Mouse (Mus musculus) kidney, postnatal 4 days (tissue): ENCODE data around the gene Echdc3.

ENCODE experiments used
- DNase-seq, 2 experiments: peaks; one replicate each; pipeline ENCODE4 v3.0.0; 2021; ENCODE audit warnings: mixed read lengths in 2 of 2

The Echdc3 gene

GRCm38 (mm10) chr2:6220141-6220805, 7.4 kb upstream of the Echdc3 start:
- peak; percentile 89 for DNase-seq

GRCm38 (mm10) chr2:6212327-6212723, 508 bp downstream of the Echdc3 start:
- no peak for DNase-seq

DNA sequence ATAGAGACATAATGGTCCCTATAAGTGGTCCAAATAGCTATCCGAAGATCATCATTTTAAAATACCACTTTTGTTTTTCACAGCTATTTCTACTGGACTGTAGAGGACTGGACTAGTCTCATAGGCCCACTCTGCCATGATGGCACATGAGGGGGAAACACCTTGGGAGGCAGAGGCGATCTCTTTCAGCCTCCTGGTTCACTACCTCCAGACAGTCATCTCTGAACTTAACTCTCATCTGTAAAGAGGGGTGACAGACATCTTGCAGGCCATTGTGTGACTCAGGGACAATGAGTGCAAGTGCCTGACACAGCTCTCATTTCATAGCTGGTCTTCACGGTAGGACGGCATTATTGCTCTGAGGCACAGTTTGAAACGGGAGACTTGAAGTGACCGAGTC, 2.0 kb downstream of the Echdc3 start:
- DNase-seq, result no peak

DNA sequence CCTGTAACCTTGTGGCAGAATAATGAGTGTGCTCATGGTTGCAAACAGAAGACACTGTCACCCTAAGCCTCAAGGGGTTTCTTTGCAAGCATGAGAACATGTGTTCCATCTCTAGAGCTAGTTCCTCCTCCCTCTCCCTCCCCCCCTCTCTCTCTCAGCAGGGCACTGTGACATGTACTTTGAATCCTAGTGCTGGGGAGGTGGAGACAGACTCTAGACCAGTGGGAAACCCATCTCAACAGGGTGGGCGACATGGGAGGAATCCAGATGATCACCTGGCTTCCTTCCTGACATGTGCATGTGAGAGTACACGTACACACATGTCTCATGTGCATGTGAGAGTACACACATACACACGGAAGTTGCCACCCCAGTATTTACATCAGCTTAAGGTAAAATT, 3.1 kb downstream of the Echdc3 start:
- DNase-seq, result no peak

GRCm38 (mm10) chr2:6209116-6209515, 3.7 kb downstream of the Echdc3 start:
- DNase-seq, result no peak

GRCm38 (mm10) chr2:6207736-6208135, 5.1 kb downstream of the Echdc3 start:
- DNase-seq, result no peak

GRCm38 (mm10) chr2:6196363-6196973, 16.4 kb downstream of the Echdc3 start:
- DNase-seq, result no peak

- DNase-seq, result peak in 1 of 2 experiments; percentile 31
Observed at GRCm38 (mm10) chr2:6195468-6196239, 17.2 kb downstream of the Echdc3 start.

DNA sequence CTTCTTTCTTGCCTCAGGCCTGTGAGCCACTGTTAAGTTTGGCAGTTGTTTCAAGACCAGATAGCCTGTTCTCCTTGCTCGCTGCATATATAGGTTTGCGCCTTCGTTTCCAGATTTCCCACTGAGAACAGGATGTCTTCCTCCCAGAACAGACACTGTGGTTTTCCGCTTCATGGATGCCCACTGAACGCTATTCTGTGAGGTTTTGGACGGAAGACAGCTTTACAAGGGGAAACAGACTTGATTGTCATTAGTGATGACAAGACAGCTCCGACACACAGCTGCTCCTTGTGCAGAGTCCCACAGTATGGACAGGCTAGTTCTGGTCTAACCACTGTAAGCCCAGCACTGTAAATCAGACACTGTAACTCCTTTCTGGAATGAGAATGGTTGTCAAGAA, 18.3 kb downstream of the Echdc3 start:
- DNase-seq, result no peak

DNA sequence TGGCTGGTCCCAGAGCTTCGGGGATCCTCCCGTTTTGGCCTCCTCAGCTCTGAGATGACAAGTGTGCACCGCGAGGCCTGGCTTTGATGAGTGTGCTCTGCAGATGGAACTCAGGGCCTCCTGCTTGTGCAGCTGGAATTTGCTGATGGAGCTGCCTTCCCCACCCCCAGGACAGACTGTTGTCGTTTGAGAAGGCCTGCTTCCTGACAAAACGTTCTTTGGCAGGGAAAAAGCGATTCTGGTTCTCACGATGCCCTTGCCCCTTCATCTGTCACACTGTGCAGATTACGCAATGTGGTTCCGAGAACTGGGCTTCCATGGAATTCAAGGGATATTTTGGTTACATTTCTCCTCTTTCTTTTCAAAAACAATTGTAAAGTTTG, 19.3 kb downstream of the Echdc3 start:
- no peak for DNase-seq

- peak; percentile 70 to 79 for DNase-seq
Observed at GRCm38 (mm10) chr2:6192820-6193590, 19.8 kb downstream of the Echdc3 start.

- DNase-seq, result no peak
Observed at GRCm38 (mm10) chr2:6190036-6190435, 22.8 kb downstream of the Echdc3 start.

GRCm38 (mm10) chr2:6189675-6189998, 23.2 kb downstream of the Echdc3 start:
- no peak for DNase-seq

GRCm38 (mm10) chr2:6188891-6189674, 23.8 kb downstream of the Echdc3 start:
- DNase-seq, result no peak

- no peak for DNase-seq
Observed at GRCm38 (mm10) chr2:6187418-6187817, 25.4 kb downstream of the Echdc3 start.

GRCm38 (mm10) chr2:6186913-6187312, 25.9 kb downstream of the Echdc3 start:
- DNase-seq, result no peak

- no peak for DNase-seq
Observed at GRCm38 (mm10) chr2:6179749-6180117, 33.1 kb downstream of the Echdc3 start.

GRCm38 (mm10) chr2:6178901-6179748, 33.7 kb downstream of the Echdc3 start:
- no peak for DNase-seq

GRCm38 (mm10) chr2:6173013-6173412, 39.8 kb downstream of the Echdc3 start:
- DNase-seq, result no peak

GRCm38 (mm10) chr2:6168560-6168959, 44.3 kb downstream of the Echdc3 start:
- DNase-seq, result no peak

DNA sequence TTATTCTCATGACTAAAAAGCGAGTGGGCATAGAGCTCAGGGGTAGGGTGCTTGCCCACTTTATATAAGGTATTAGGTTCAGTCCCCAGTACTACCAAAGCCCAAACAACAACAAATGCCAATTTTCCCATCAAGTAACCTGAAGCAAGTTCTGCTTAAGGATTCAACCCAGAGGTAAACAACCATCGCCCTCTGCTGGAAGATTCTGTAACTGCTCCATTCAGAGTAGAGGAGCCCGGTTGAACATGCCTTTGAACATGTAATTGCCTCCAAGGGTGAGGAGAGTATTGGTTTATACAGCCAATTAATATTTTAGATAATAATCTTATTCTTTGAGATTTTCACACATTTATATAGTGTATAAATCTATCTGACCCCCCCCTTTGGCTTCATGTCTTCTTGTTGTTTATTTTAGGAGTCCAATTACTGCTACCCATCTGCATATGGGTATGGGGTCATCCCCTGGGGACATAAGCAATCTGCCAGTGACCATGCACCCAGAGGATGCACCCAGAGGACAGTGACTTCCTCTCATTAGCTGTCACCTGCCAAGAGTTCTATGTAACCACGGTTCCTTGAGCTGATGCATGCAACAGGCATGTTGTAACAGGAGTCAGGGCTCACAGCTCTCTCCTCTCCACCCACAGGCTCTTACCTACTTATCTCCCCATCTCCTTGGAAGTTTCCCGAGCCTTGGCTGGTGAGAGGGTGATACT, 44.8 kb downstream of the Echdc3 start:
- peak; percentile 82 to 85 for DNase-seq
